25 mouse cellular contexts compared by ENCODE assay signal in genomic region chr4:99141578-99141977, GRCm38 (mm10). TPM values are rescaled to one million over a fixed set of nuclear protein-coding genes. Genes with fewer than 3 reads are reported as not detected.
DNase-seq lines count a peak whose midpoint lies in the region; ATAC-seq lines count a peak whose summit lies in the region.
"Had no signal": no experiment of that assay in that cellular context is flagged by ENCODE, and none has a peak within 500 bp of the region (broad histone marks: within the 10 kb centered on the region; RNA-seq: fewer than 3 reads in every experiment).

No protein-coding gene starts in this region.

- no peaks in the 10 kb centered on the region for H3K36me3 ChIP-seq in lung, embryonic 16.5 days (ENCODE audit: control insufficient read depth, insufficient read depth, low read length)
- H3K36me3 ChIP-seq in intestine, embryonic 16.5 days (ENCODE audit: control insufficient read depth, insufficient read depth, low read length) = no peaks in the 10 kb centered on the region
- H3K36me3 ChIP-seq in kidney, embryonic 16.5 days (ENCODE audit: insufficient read depth, low read length) = no peaks in the 10 kb centered on the region
- H3K36me3 ChIP-seq in stomach, embryonic 14.5 days (ENCODE audit: control insufficient read depth, insufficient read depth, low read length) = no peaks in the 10 kb centered on the region
- H3K36me3 ChIP-seq: embryonic facial prominence, embryonic 12.5 days; heart, embryonic 15.5 days; limb, embryonic 10.5 days; midbrain, embryonic 10.5 days had no signal

- no peaks in the 10 kb centered on the region for H3K27me3 ChIP-seq in lung, embryonic 16.5 days (ENCODE audit: control insufficient read depth, insufficient read depth, low read depth, low read length)
- H3K27me3 ChIP-seq in intestine, embryonic 16.5 days (replicated peaks; ENCODE audit: control insufficient read depth, insufficient read depth, low read length) = no peaks in the 10 kb centered on the region
- no peaks in the 10 kb centered on the region for H3K27me3 ChIP-seq in kidney, embryonic 16.5 days (ENCODE audit: insufficient read depth, low read length)
- no peaks in the 10 kb centered on the region for H3K27me3 ChIP-seq in stomach, embryonic 14.5 days (ENCODE audit: control insufficient read depth, insufficient read depth, low read length)
- H3K27me3 ChIP-seq: embryonic facial prominence, embryonic 12.5 days; heart, embryonic 15.5 days had no signal

- no peaks in the 10 kb centered on the region for H3K4me1 ChIP-seq in lung, embryonic 16.5 days (replicated peaks; ENCODE audit: control insufficient read depth, insufficient read depth, low read length)
- no peaks in the 10 kb centered on the region for H3K4me1 ChIP-seq in intestine, embryonic 16.5 days (ENCODE audit: control insufficient read depth, insufficient read depth, low read length)
- H3K4me1 ChIP-seq in kidney, embryonic 16.5 days (ENCODE audit: insufficient read depth, low read length) = no peaks in the 10 kb centered on the region
- no peaks in the 10 kb centered on the region for H3K4me1 ChIP-seq in stomach, embryonic 14.5 days (ENCODE audit: control insufficient read depth, insufficient read depth, low read length)
- H3K4me1 ChIP-seq: embryonic facial prominence, embryonic 12.5 days; limb, embryonic 10.5 days; midbrain, embryonic 10.5 days had no signal

- no peak overlapping the region for H3K9ac ChIP-seq in lung, embryonic 16.5 days (ENCODE audit: low read length)
- H3K9ac ChIP-seq in intestine, embryonic 16.5 days (ENCODE audit: low read depth, low read length) = no peak overlapping the region
- H3K9ac ChIP-seq in kidney, embryonic 16.5 days (replicated peaks; ENCODE audit: low read length) = no peak overlapping the region
- H3K9ac ChIP-seq in stomach, embryonic 14.5 days (replicated peaks; ENCODE audit: low read depth, low read length) = no peak overlapping the region
- H3K9ac ChIP-seq: embryonic facial prominence, embryonic 12.5 days; heart, embryonic 15.5 days had no signal

- ATAC-seq in lung, embryonic 16.5 days (ENCODE audit: low read depth) = peak; percentile 71; the same call in 1 of the 2 replicates
- peak; percentile 90 for ATAC-seq in intestine, embryonic 16.5 days
- peak; percentile 76 for ATAC-seq in kidney, embryonic 16.5 days (ENCODE audit: low FRiP score, low TSS enrichment)
- peak; percentile 88 for ATAC-seq in stomach, embryonic 14.5 days (ENCODE audit: insufficient number of reproducible peaks, insufficient read depth, low FRiP score, low read depth)
- ATAC-seq: forebrain, embryonic 14.5 days; hindbrain, embryonic 16.5 days had no signal

- no peak overlapping the region; the same call in 1 of the 2 replicates for H3K27ac ChIP-seq in lung, embryonic 16.5 days (ENCODE audit: low read length)
- H3K27ac ChIP-seq in intestine, embryonic 16.5 days (ENCODE audit: low read length) = peak overlapping the region; percentile 75
- peak overlapping the region; percentile 61 for H3K27ac ChIP-seq in kidney, embryonic 16.5 days (ENCODE audit: low read length)
- H3K27ac ChIP-seq in stomach, embryonic 14.5 days (ENCODE audit: low read length) = peak overlapping the region; percentile 45; the same call in 1 of the 2 replicates
- H3K27ac ChIP-seq: embryonic facial prominence, embryonic 12.5 days; heart, embryonic 15.5 days; layer of hippocampus, adult 2 months; limb, embryonic 10.5 days; macrophage; midbrain, embryonic 10.5 days had no signal

- no peak for DNase-seq in lung, adult 18-20 months
- DNase-seq in adrenal gland, postnatal 14 days = no peak
- DNase-seq in heart, adult 8-10 months (ENCODE audit: low spot score) = no peak
- no peak for DNase-seq in layer of hippocampus, postnatal 14 days (ENCODE audit: low spot score in 2 of 2)
- DNase-seq: B cell, adult 2 months; cerebellum, adult 9-10 months; gastrocnemius, postnatal 10 days; heart, adult 18-20 months; retina, postnatal 1 day; right cerebral cortex, postnatal 4 days; thymus, postnatal 36 days had no signal

- 54% methylated on average over 3 of the region's 3 CpGs for WGBS in lung, embryonic 16.5 days
- WGBS in intestine, embryonic 16.5 days = 56% methylated on average over 3 of the region's 3 CpGs
- WGBS in kidney, embryonic 16.5 days = 67% methylated on average over 3 of the region's 3 CpGs
- 56% methylated on average over 3 of the region's 3 CpGs for WGBS in stomach, embryonic 14.5 days

- no peak overlapping the region for H3K4me2 ChIP-seq in lung, embryonic 16.5 days (ENCODE audit: low read depth, low read length)
- H3K4me2 ChIP-seq in intestine, embryonic 16.5 days (ENCODE audit: low read depth, low read length) = no peak overlapping the region
- H3K4me2 ChIP-seq in kidney, embryonic 16.5 days (replicated peaks; ENCODE audit: low read depth, low read length) = no peak overlapping the region
- no peak overlapping the region for H3K4me2 ChIP-seq in stomach, embryonic 14.5 days (replicated peaks; ENCODE audit: low read depth, low read length)
- H3K4me2 ChIP-seq: embryonic facial prominence, embryonic 12.5 days; heart, embryonic 15.5 days; liver, embryonic 11.5 days had no signal

- H3K4me3 ChIP-seq in lung, embryonic 16.5 days (ENCODE audit: low read length) = no peak overlapping the region
- no peak overlapping the region for H3K4me3 ChIP-seq in intestine, embryonic 16.5 days (ENCODE audit: low read length)
- H3K4me3 ChIP-seq in kidney, embryonic 16.5 days (ENCODE audit: low read length) = no peak overlapping the region
- H3K4me3 ChIP-seq in stomach, embryonic 14.5 days (ENCODE audit: low read depth, low read length) = no peak overlapping the region
- H3K4me3 ChIP-seq: embryonic facial prominence, embryonic 12.5 days; erythroblast, embryonic 14.5 days; heart, embryonic 15.5 days; layer of hippocampus, adult 2 months; limb, embryonic 10.5 days; midbrain, embryonic 10.5 days had no signal

- no peaks in the 10 kb centered on the region for H3K9me3 ChIP-seq in lung, embryonic 16.5 days (ENCODE audit: control insufficient read depth, low read length)
- H3K9me3 ChIP-seq in intestine, embryonic 16.5 days (ENCODE audit: control insufficient read depth, low read length) = no peaks in the 10 kb centered on the region
- H3K9me3 ChIP-seq in kidney, embryonic 16.5 days (ENCODE audit: low read length) = no peaks in the 10 kb centered on the region
- H3K9me3 ChIP-seq in stomach, embryonic 14.5 days (ENCODE audit: control insufficient read depth, low read depth, low read length) = no peaks in the 10 kb centered on the region
- H3K9me3 ChIP-seq: embryonic facial prominence, embryonic 12.5 days; heart, embryonic 15.5 days; limb, embryonic 10.5 days had no signal

RNA-seq across cellular contexts. Expression of gene Dock7, which starts 20.9 kb away (rescaled TPM):
- 44.9 and 49.0 TPM in 2 replicates for polyA plus RNA-seq in lung, embryonic 16.5 days (2015; fragmentation: Nextera tagmentation; extraction: Ambion mirVana)
- polyA plus RNA-seq in intestine, embryonic 16.5 days (2015; fragmentation: Nextera tagmentation; extraction: Ambion mirVana) = 32.8 and 34.9 TPM in 2 replicates
- 50.3 and 63.0 TPM in 2 replicates for polyA plus RNA-seq in kidney, embryonic 16.5 days (2015; fragmentation: Nextera tagmentation; extraction: Ambion mirVana)
- 75.7 and 84.5 TPM in 2 replicates for polyA plus RNA-seq in stomach, embryonic 14.5 days (2014; fragmentation: Nextera tagmentation; extraction: Ambion mirVana)
- 39.6 and 43.3 TPM in 2 replicates for total RNA-seq in adrenal gland, postnatal 14 days (2021)
- total RNA-seq in heart, adult 8-10 months (2022) = 10 to 100 TPM in 3 of 4 experiments, 1 to 10 TPM in 1; 9.8 to 11.0 (median 10.7) TPM
- 10 to 100 TPM; 36.2 to 42.4 TPM for total RNA-seq in layer of hippocampus, postnatal 14 days (2021)

RNA-seq across cellular contexts. Expression of gene Atg4c, which starts 52.2 kb away (rescaled TPM):
- polyA plus RNA-seq in lung, embryonic 16.5 days (2015; fragmentation: Nextera tagmentation; extraction: Ambion mirVana) = 13.5 and 14.7 TPM in 2 replicates
- 15.0 and 15.7 TPM in 2 replicates for polyA plus RNA-seq in intestine, embryonic 16.5 days (2015; fragmentation: Nextera tagmentation; extraction: Ambion mirVana)
- 16.3 and 16.6 TPM in 2 replicates for polyA plus RNA-seq in kidney, embryonic 16.5 days (2015; fragmentation: Nextera tagmentation; extraction: Ambion mirVana)
- 12.3 and 13.6 TPM in 2 replicates for polyA plus RNA-seq in stomach, embryonic 14.5 days (2014; fragmentation: Nextera tagmentation; extraction: Ambion mirVana)
- total RNA-seq in adrenal gland, postnatal 14 days (2021) = 13.8 and 14.0 TPM in 2 replicates
- 1 to 10 TPM; 3.9 to 5.0 (median 4.6) TPM for total RNA-seq in heart, adult 8-10 months (2022)
- 10 to 100 TPM; 29.5 to 36.4 TPM for total RNA-seq in layer of hippocampus, postnatal 14 days (2021)
